Mouse (Mus musculus): ENCODE results near the gene Als2. TPM values are rescaled to one million over a fixed set of nuclear protein-coding genes. Genes with fewer than 3 reads are reported as not detected.

The Als2 gene
- polyA plus RNA-seq, 1 experiment = not detected

GRCm38 (mm10) chr1:59174514-59175373, 62.3 kb downstream of the Als2 start:
- Histone ChIP-seq H3K4me1 (ENCODE audit: control insufficient read depth, insufficient read depth, low read length) (no peaks in the 10 kb centered on the region), H3K27ac (ENCODE audit: insufficient read depth, low read depth, low read length) (no peak overlapping the region), H3K4me3 (ENCODE audit: insufficient read depth, low read depth, low read length) (no peak overlapping the region)
- TF ChIP-seq POLR2A (IDR thresholded peaks at IDR 0.05; ENCODE audit: insufficient read depth, low read depth, low read length) = no peak
- TF ChIP-seq CTCF (IDR thresholded peaks at IDR 0.05; ENCODE audit: insufficient read depth, low read depth, low read length) = no peak
- WGBS = 85% methylated on average over 10 of the region's 10 CpGs

DNA sequence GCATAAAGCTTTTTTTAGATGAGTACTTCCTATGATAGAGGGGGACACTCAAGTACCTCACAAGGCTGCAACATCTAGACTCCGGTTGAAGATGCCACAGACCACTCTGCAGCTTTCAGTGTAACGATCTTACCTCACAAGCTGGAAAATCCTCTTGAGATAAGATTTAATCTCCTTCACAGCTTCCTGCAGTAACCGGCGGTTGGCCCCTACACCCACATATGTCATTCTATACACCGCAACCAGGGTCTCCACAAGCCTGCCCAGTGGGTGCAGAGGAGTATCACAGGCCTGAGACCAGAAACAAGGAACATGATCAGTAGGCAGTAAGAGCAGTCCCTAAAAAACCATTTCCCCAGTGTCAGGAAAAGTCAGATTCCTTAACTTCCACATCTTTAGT, 64.0 kb downstream of the Als2 start:
- 89% methylated on average over 5 of the region's 5 CpGs for WGBS

DNA sequence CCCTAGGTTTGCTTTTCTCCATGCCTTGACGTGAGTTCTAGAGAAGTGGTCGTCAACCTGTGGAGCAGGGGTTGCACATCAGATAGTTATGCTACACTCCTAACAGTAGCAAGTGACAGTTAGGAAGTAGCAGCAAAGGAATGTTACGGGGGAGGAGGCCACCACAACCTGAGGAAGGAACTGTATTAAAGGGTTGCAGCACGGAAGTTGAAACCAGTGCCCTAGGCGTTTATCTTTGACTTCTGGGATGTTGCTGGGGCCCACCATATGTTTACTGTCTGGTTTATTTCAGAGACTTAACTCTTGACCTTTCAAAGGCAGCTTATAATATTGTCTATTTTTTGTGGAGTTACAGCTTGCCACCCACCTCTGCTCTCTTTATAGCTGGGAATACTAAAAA, 65.2 kb downstream of the Als2 start:
- 79% methylated on average over 5 of the region's 5 CpGs for WGBS
- TF ChIP-seq CTCF (IDR thresholded peaks at IDR 0.05; ENCODE audit: insufficient read depth, low read depth, low read length) = no peak
- TF ChIP-seq POLR2A (IDR thresholded peaks at IDR 0.05; ENCODE audit: insufficient read depth, low read depth, low read length) = no peak
- Histone ChIP-seq H3K27ac (ENCODE audit: insufficient read depth, low read depth, low read length) (no peak overlapping the region), H3K4me3 (ENCODE audit: insufficient read depth, low read depth, low read length) (no peak overlapping the region), H3K4me1 (ENCODE audit: control insufficient read depth, insufficient read depth, low read length) (no peaks in the 10 kb centered on the region)

More for the DNA sequence above, 64.0 kb downstream of the Als2 start:
- no peaks in the 10 kb centered on the region for H3K4me1 ChIP-seq (ENCODE audit: control insufficient read depth, insufficient read depth, low read length)
- H3K27ac ChIP-seq (ENCODE audit: insufficient read depth, low read depth, low read length) = no peak overlapping the region
- no peak overlapping the region for H3K4me3 ChIP-seq (ENCODE audit: insufficient read depth, low read depth, low read length)
- no peak for TF ChIP-seq POLR2A (IDR thresholded peaks at IDR 0.05; ENCODE audit: insufficient read depth, low read depth, low read length)
- TF ChIP-seq CTCF (IDR thresholded peaks at IDR 0.05; ENCODE audit: insufficient read depth, low read depth, low read length) = no peak

DNA sequence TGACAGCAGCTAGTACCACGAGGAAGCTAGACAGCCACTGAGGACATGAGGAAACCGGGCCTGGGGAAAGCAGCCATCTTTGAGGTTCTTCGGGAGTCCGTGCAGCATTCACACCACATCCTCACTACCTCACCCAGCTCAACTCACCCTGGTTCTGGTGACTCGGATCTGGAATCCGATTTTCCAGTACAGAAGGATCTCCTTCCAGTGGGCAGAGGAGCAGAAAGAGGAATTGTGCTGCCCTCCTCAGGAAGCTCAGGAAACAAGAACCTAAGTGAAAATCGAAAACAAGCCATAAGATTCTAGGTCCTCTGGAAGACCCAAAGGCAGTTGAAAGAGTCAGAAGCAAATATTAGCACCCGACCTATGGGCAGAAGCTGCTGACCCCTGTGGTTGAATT, 66.7 kb downstream of the Als2 start:
- Histone ChIP-seq H3K4me1 (ENCODE audit: control insufficient read depth, insufficient read depth, low read length) (no peaks in the 10 kb centered on the region), H3K4me3 (ENCODE audit: insufficient read depth, low read depth, low read length) (no peak overlapping the region), H3K27ac (ENCODE audit: insufficient read depth, low read depth, low read length) (no peak overlapping the region)
- 76% methylated on average over 8 of the region's 8 CpGs for WGBS
- TF ChIP-seq POLR2A (IDR thresholded peaks at IDR 0.05; ENCODE audit: insufficient read depth, low read depth, low read length) = no peak

GRCm38 (mm10) chr1:59169586-59169985, 67.4 kb downstream of the Als2 start:
- no peak for TF ChIP-seq CTCF (IDR thresholded peaks at IDR 0.05; ENCODE audit: insufficient read depth, low read depth, low read length)
- TF ChIP-seq POLR2A (IDR thresholded peaks at IDR 0.05; ENCODE audit: insufficient read depth, low read depth, low read length) = no peak
- 88% methylated on average over 6 of the region's 6 CpGs for WGBS
- no peak overlapping the region for H3K4me3 ChIP-seq (ENCODE audit: insufficient read depth, low read depth, low read length)
- H3K27ac ChIP-seq (ENCODE audit: insufficient read depth, low read depth, low read length) = no peak overlapping the region
- H3K4me1 ChIP-seq (ENCODE audit: control insufficient read depth, insufficient read depth, low read length) = no peaks in the 10 kb centered on the region

- TF ChIP-seq POLR2A (IDR thresholded peaks at IDR 0.05; ENCODE audit: insufficient read depth, low read depth, low read length) = no peak
- TF ChIP-seq CTCF (IDR thresholded peaks at IDR 0.05; ENCODE audit: insufficient read depth, low read depth, low read length) = no peak
- Histone ChIP-seq H3K27ac (ENCODE audit: insufficient read depth, low read depth, low read length) (no peak overlapping the region), H3K4me3 (ENCODE audit: insufficient read depth, low read depth, low read length) (no peak overlapping the region), H3K4me1 (ENCODE audit: control insufficient read depth, insufficient read depth, low read length) (no peaks in the 10 kb centered on the region)
- WGBS = 91% methylated on average over 2 of the region's 2 CpGs
Observed at GRCm38 (mm10) chr1:59168556-59168955, 68.5 kb downstream of the Als2 start.

DNA sequence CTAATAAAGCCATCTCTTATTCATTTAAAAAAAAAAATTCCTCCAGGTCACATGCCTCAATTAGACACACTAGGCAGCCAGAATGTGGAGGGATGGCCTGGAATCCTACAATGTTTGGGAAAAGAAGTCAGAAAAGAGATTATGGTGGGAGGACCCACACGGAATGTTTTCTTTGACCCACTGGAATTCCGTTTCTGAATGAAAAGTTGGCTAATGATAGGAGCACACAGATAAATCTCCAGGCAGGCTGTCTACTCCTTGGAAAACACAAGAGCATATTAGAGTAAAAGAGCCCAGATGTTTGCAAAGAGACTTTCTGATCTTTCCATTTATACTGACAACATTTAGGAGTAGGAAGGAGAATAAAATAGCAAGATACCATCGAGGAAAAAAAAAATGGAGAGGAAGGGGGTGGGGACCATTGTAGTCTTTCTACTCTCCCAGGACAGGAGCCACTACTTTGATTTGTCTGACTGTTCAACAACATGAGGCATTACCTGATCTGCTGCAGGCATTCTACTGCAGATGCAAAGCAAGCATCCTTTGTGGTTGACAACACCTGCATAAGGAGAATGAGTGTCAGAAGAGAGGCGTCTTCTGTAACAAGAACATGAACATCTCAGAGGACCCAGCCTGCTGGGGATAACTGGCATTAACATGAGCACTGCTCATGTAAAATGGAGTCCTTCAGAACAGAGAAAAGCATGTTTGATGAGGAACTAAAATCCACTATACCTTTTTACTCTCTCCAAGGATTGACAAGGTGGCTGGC, 69.2 kb downstream of the Als2 start:
- WGBS = 88% methylated on average over 4 of the region's 4 CpGs
- TF ChIP-seq CTCF (IDR thresholded peaks at IDR 0.05; ENCODE audit: insufficient read depth, low read depth, low read length) (no peak), POLR2A (IDR thresholded peaks at IDR 0.05; ENCODE audit: insufficient read depth, low read depth, low read length) (no peak)
- H3K4me1 ChIP-seq (ENCODE audit: control insufficient read depth, insufficient read depth, low read length) = peaks cover 7% of the 10 kb centered on the region

DNA sequence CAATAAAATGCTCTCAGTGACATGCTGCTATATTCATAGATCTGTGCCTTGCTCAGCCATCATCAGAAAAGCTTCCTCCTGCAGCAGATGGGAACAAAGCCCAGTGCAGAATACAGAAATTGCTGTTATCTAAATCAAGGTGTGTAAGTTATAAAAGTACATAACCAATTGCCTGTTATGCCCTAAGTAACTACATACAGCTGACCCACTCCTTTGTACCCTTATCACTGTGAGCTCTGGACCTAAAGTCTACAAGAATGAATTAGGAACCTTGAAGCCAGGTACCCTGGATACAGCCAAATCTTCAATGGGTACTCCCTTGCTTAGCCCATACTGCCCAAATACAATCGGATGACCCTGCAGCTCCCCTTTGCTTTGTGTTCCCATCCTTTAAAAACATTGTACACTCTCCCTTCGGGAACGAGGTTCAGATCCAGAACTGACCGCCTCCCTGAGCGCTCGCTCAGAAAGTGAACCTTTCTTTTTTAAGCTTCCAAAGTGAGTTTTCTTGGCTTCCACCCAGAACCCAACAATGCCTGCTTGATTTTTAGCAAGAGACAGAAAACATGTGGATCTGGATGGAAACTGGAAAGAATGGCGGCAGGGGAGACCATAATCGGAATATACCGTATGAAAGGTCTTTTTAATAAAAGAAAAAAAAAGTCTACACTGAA, 70.7 kb downstream of the Als2 start:
- TF ChIP-seq POLR2A (IDR thresholded peaks at IDR 0.05; ENCODE audit: insufficient read depth, low read depth, low read length) (no peak), CTCF (IDR thresholded peaks at IDR 0.05; ENCODE audit: insufficient read depth, low read depth, low read length) (no peak)
- WGBS = 63% methylated on average over 9 of the region's 9 CpGs

More for the DNA sequence above, 69.2 kb downstream of the Als2 start:
- Histone ChIP-seq H3K27ac (ENCODE audit: insufficient read depth, low read depth, low read length) (no peak overlapping the region), H3K4me3 (ENCODE audit: insufficient read depth, low read depth, low read length) (no peak overlapping the region)

DNA sequence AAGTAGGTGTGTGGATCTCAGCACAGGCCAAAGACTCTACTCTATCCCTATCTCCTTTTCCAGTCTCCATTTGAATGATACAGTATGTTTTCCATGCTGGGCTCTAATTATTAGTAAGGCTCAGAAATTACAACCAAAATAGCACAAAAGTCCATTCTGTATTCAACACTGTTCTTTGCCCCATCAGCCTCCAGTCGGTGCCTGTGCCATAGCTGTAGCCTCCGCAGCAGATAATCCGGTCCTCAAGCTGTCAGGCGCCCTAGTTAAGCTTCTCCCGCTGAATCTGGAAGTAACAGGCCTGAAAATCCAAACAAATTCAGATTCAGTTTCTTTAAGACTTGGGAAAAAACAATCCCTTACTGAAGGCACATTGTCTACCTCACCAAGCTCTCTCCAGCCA, 73.1 kb downstream of the Als2 start:
- no peak overlapping the region for H3K4me3 ChIP-seq (ENCODE audit: insufficient read depth, low read depth, low read length)
- no peak for TF ChIP-seq POLR2A (IDR thresholded peaks at IDR 0.05; ENCODE audit: insufficient read depth, low read depth, low read length)
- no peak for TF ChIP-seq CTCF (IDR thresholded peaks at IDR 0.05; ENCODE audit: insufficient read depth, low read depth, low read length)
- H3K4me1 ChIP-seq (ENCODE audit: control insufficient read depth, insufficient read depth, low read length) = peaks cover 11% of the 10 kb centered on the region
- 57% methylated on average over 5 of the region's 5 CpGs for WGBS
- no peak overlapping the region for H3K27ac ChIP-seq (ENCODE audit: insufficient read depth, low read depth, low read length)

More for the DNA sequence above, 70.7 kb downstream of the Als2 start:
- H3K4me3 ChIP-seq (ENCODE audit: insufficient read depth, low read depth, low read length) = no peak overlapping the region
- H3K27ac ChIP-seq (ENCODE audit: insufficient read depth, low read depth, low read length) = no peak overlapping the region
- H3K4me1 ChIP-seq (ENCODE audit: control insufficient read depth, insufficient read depth, low read length) = peaks cover 11% of the 10 kb centered on the region

All from olfactory bulb, adult 2 months (tissue).